Mouse (Mus musculus): ENCODE results near the gene Siah3.

GRCm38 (mm10) chr14:75516917-75517595 lies 61.3 kb downstream of the Siah3 start:
- TF ChIP-seq CTCF (IDR thresholded peaks at IDR 0.05; ENCODE audit: low read depth, low read length) = no peak
- no peak for TF ChIP-seq POLR2A (IDR thresholded peaks at IDR 0.05; ENCODE audit: extremely low read depth, insufficient read depth, low read length)
